Mouse (Mus musculus): ENCODE data around the gene 1700011L22Rik. TPM values are rescaled to one million over a fixed set of nuclear protein-coding genes. Genes with fewer than 3 reads are reported as not detected.

The 1700011L22Rik gene
- total RNA-seq (2021) = not detected

DNA sequence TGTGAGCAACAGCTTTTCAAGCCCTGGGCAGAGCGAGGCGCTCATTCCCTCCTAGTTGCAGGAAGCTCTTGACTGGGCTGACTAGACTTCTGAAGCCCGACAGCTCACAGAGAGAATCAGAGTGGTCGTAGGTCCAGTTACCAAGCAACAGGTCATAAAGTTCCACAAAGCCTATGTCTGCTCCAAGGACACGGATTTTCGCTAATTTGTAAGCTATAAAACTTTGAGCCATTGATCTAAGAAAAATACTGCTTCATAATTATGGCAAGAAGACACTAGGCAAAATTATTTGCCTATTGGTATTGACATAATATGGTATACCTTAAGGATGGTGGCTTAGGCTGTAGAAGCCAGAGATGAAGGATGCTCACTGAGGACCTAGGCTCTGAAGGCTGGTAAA, at the start of gene 1700011L22Rik:
Gene 1700011L22Rik, minus strand, starts transcription at position 101 of the 400 bp plus-strand sequence.
- DNase-seq (ENCODE audit: low spot score in 2 of 2) = no peak
- intact Hi-C loops (cut with DNase I) = no loop called here

DNA sequence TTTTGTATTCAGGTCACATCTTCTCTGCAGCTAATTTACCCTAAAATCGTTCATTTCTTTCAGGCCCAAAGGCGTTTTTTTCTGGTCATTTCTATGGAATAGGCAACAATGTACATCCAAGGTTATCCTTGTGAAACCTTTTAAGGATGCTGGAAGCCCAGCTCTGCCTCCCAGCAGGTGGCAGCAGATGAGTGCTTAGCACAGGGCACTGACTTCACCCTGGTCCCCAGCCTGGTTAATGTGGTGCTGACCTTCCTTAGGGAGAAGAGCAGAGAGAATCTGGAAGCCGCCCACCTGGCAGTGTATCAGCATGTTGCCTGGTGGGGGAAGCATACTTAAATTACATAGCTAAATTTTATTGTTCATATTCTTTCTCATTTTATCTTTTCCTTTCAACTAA, 49.4 kb upstream of the 1700011L22Rik start:
- DNase-seq (ENCODE audit: low spot score in 2 of 2) = peak; percentile 55 to 58
- intact Hi-C loops (cut with DNase I) = loop anchor here (2.0 to 5.0 kb wide), 3 partner anchors 50 to 287 kb away; no protein-coding TSS in a partner anchor

DNA sequence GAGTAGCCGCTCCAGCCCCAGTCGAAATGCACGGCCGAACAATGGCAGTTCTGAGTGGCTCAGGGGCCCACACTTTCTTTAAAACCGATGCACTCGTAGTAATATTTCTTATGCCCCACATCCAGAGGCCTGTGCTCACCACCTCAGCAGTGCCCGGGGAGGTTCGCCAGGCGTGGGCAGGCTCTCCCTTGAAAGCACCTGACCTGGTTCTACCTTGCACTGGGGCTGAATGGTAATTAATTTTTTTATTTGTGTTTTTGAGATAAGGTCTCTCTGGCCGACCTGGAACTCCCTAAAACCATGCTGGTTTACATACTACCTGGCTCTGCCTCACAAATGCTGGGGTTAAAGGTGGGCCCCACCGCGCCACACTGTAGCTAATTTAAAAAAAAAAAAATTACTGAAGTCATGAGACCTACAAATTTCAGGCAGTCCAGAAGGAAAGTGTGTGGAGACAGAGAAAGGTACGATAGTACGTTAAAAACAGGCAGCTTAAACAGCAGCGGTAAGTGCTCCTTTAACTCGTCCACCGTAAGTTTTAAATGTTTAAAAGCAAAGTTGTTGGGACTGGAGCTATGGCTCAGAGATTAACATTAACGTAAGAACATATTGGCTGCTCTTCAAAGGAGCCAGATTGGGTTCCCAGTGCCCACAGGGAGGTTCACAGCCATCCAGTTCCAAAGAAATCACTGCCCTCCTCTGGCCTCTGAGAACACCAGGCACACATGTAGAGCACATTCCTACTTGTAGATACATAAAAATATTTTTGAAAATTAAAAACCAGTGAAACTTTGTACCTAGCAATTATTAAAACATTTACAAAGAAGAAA, 47.1 kb upstream of the 1700011L22Rik start:
- no peak for DNase-seq (ENCODE audit: low spot score in 2 of 2)
- intact Hi-C loops (cut with DNase I) = loop anchor here (2.0 to 5.0 kb wide), 5 partner anchors 52 to 345 kb away; partner anchors contain the start of gene Smad1

DNA sequence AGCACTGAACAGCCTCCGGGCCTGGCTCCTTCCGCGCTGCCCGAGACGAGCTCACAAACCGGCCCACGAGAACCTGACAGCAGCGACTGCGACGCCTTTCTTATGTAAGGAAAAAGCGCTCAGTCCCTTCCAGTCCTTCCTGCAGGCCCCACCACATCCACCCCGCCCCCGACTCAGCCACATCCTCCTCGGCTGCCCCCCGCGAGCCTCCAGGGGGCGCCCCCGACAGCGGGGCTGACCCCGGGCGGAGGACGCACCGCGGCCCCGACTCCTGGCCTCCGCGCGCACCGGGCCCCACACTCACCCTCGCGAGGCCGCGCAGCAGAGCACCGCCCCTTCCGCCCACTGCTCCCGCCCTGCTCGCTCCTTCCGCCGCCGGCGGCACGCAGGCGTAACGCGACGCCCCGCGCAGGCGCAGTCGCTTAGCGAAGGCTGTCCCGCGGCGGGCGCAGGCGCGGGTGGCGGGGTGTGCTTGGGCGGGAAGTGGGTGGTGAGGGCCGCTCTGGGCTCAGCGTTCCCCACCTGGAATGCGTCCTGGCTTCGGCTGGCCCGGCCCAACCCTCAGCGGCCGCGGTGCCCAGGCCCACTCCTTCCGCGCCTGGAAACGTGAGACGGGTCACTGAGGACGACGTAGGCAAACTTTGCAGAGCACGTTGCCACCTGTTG, 46.4 kb upstream of the 1700011L22Rik start, which contains the start of gene Mmaa:
Gene Mmaa, minus strand, starts transcription at position 328 of the 666 bp plus-strand sequence.
- DNase-seq (ENCODE audit: low spot score in 2 of 2) = peak; percentile 96 to 99
- intact Hi-C loops (cut with DNase I) = loop anchor here (2.0 to 5.0 kb wide), 6 partner anchors 53 to 472 kb away; partner anchors contain the start of genes Lsm6, Smad1 and Zfp827

GRCm38 (mm10) chr8:79293841-79294240, 45.5 kb upstream of the 1700011L22Rik start:
- intact Hi-C loops (cut with DNase I) = loop anchor here (2.0 to 5.0 kb wide), 4 partner anchors 105 to 472 kb away; partner anchors contain the start of genes Lsm6, Smad1 and Zfp827
- no peak for DNase-seq (ENCODE audit: low spot score in 2 of 2)

DNA sequence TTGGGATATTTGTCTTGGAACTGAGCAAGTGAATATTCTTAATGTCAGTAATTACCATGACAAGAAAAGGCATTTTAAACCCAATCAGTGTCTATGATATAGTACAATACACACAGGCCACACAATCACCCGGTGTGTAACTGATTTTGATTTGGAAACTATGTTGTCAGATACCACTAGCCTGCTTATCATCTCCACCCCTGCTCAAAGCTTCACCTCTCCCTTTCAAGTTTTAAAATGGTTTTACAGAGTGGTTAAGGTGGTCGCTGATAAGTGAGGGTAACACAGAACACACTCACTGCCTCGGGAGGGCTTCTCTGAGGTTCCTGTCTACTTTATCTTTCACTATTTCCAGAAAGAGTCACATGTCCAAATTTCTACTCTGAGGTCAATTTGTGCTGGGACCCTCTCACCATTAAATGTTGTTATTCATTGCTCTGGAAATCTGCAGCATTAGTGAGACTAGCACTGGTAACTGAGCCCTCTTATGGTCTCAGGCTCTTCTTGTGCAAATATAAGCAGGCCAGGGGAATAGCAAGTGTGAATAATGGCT, 44.4 kb upstream of the 1700011L22Rik start:
- no peak for DNase-seq (ENCODE audit: low spot score in 2 of 2)
- intact Hi-C loops (cut with DNase I) = loop anchor here (5.0 kb wide), 2 partner anchors 265 to 470 kb away; partner anchors contain the start of genes Lsm6 and Zfp827

DNA sequence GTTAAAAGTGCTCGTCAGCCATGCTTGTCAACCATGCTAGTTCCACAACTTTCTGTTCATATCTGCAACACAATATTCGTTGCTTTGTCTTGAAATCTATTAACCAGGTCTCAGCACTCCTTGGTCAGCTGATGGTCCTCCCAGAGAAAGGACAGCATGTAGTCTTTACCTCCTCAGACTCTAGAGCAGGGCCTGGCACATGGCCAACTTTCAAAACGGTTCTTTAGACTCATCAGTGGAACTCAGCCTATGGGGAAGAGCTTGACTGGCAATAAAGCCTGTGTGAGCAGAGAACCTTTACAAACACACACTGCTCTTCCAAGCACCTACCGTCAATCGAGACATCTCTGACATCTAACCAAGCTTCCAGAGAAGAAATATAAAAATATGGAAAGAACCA, 41.2 kb upstream of the 1700011L22Rik start:
- no peak for DNase-seq (ENCODE audit: low spot score in 2 of 2)
- intact Hi-C loops (cut with DNase I) = no loop called here

GRCm38 (mm10) chr8:79288681-79289080, 40.3 kb upstream of the 1700011L22Rik start:
- intact Hi-C loops (cut with DNase I) = no loop called here
- DNase-seq (ENCODE audit: low spot score in 2 of 2) = no peak

GRCm38 (mm10) chr8:79288250-79288649, 39.9 kb upstream of the 1700011L22Rik start:
- intact Hi-C loops (cut with DNase I) = no loop called here
- DNase-seq (ENCODE audit: low spot score in 2 of 2) = no peak

DNA sequence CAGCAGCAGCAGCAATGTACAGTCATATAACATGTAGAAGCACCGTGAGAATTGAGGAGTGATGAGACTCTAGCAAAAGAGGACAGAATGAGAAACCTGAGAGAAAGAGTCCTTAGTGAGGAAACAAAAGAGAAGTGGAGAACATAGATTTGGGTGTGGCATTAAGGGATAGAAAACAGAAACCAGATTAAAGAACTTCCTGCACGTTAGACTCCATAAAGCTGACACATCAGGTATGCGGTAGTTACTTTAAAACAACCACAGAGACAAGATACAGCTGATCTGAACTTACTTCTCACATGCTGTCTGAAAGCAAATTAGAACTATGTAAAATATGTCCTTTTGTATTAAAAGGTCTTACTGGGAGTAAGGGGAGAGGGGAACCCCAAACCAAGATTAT, 38.1 kb upstream of the 1700011L22Rik start:
- DNase-seq (ENCODE audit: low spot score in 2 of 2) = no peak
- intact Hi-C loops (cut with DNase I) = no loop called here

GRCm38 (mm10) chr8:79284626-79285025, 36.3 kb upstream of the 1700011L22Rik start:
- DNase-seq (ENCODE audit: low spot score in 2 of 2) = no peak

GRCm38 (mm10) chr8:79281376-79281890, 33.1 kb upstream of the 1700011L22Rik start:
- intact Hi-C loops (cut with DNase I) = no loop called here
- no peak for DNase-seq (ENCODE audit: low spot score in 2 of 2)

More at GRCm38 (mm10) chr8:79284626-79285025, 36.3 kb upstream of the 1700011L22Rik start:
- intact Hi-C loops (cut with DNase I) = no loop called here

DNA sequence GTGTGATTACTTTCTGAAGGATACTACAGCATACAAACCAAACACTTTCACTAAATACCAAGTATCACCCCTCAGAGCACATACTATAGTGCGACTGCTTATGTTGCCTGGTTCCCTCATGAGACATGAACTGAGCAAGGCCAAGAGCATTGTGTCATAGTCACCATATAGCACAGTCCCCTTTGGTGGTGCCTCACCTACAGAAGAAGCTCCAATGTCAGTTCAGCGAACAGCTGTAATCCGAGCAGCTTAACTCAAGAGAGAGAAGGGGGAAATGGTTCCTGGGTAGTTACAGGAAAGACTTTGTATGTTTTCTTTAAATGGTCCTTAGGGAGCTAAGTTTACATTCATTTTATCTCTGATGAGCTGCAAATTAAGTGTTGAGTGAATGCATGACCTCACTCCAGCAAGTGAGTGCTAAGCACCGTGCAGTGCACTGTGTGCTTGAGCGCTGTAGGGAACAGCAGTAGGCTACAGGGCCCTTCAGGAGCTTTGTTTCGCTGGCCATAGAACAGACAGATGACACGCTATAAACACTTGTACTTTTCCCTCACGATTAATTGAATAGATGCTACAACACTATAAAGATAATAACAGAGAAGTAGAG, 29.0 kb upstream of the 1700011L22Rik start:
- intact Hi-C loops (cut with DNase I) = no loop called here
- DNase-seq (ENCODE audit: low spot score in 2 of 2) = no peak

DNA sequence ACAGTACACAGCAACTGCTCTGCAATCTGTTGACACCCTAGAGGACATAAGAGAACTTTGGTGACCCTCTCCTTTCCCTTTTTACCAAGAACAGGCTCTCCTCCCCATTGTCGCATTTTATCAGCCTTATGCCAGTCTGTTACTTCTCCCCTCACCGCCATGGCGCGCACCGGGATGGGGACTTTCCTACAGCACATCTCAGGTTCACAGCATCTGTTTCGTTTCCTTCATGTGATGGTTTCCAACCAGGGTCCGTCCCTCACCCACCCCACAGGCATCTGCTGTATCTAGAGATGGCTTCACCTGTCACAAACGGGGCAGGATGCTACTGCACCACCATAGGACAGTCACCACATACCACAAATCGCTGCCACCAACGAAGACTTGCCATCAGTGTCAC, 26.6 kb upstream of the 1700011L22Rik start:
- intact Hi-C loops (cut with DNase I) = no loop called here
- no peak for DNase-seq (ENCODE audit: low spot score in 2 of 2)

- intact Hi-C loops (cut with DNase I) = no loop called here
- DNase-seq (ENCODE audit: low spot score in 2 of 2) = no peak
These were observed 25.4 kb upstream of the 1700011L22Rik start for GRCm38 (mm10) chr8:79273776-79274175.

- no peak for DNase-seq (ENCODE audit: low spot score in 2 of 2)
- intact Hi-C loops (cut with DNase I) = no loop called here
These were observed 24.3 kb upstream of the 1700011L22Rik start for GRCm38 (mm10) chr8:79272676-79273075.

GRCm38 (mm10) chr8:79268921-79269320, 20.6 kb upstream of the 1700011L22Rik start:
- no peak for DNase-seq (ENCODE audit: low spot score in 2 of 2)
- intact Hi-C loops (cut with DNase I) = no loop called here

DNA sequence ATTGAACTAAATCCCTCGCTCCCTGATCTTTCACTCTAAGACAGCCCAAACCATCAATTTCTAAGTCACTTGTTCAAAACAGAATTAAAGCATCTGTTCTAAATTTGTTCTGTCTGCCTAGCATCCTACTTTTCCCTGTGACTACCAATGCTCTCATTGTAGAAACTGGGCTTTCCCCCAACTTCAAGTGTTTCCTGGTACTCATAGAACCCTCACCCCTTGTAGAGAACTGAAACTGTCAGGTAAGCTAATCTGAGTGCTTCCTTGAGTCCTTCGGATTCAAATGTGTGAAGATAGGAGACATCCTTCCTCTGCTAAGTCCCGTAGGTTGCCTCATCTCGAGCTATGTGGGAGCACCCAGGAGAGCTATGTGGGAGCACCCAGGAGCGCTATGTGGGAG, 13.6 kb upstream of the 1700011L22Rik start:
- DNase-seq (ENCODE audit: low spot score in 2 of 2) = no peak
- intact Hi-C loops (cut with DNase I) = no loop called here

GRCm38 (mm10) chr8:79256076-79256705, 7.8 kb upstream of the 1700011L22Rik start:
- no peak for DNase-seq (ENCODE audit: low spot score in 2 of 2)
- intact Hi-C loops (cut with DNase I) = no loop called here

Measured in left cerebral cortex, postnatal 36 days (tissue).